Mouse (Mus musculus): ENCODE measurements around the gene Tbx19. TPM values are rescaled to one million over a fixed set of nuclear protein-coding genes. Genes with fewer than 3 reads are reported as not detected.

Gene Tbx19
- not detected in 2 replicates for polyA plus RNA-seq (2015; fragmentation: Nextera tagmentation; extraction: Ambion mirVana)

DNA sequence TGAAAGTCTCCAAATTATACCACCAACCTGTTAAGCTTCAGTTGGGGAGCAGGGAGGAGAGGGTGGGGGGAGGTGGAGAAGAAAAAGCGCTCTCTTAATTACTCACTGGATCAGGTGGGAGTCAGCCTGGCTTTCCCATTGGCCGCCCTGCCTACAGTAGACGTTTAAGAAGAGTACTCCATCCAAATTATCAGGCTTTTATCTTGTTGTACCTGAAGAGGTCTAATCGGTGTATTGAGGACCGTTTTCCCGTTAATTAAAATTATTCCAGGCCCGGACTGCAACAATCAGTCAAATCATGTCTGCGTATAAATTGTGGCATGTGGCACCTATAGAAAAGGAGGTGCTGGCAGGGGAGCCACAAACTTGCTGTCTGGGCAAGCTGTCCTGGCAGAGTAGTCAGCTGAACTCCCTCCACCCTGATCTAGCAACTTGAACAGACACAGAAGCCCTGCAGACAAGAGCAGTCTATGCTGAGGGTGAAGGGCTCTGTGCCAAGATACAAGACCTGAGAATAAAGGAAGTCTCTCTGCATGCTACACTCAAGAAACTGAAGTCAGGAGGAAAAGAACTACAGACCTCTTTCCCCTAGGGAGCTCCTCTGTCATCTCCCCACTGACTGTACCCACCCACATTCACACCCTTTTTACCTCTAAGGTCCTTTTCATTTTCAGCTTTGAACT, at the start of gene Tbx19:
TSS of gene Tbx19 (minus strand) at position 51 of the 683 bp plus-strand sequence.
- no peak for ATAC-seq (ENCODE audit: low FRiP score)
- H3K9ac ChIP-seq = no peak within 1 kb of the TSS
- H3K4me3 ChIP-seq = no peak within 1 kb of the TSS
- no peaks in the 10 kb centered on the region for H3K4me1 ChIP-seq (replicated peaks)
- no peaks in the 10 kb centered on the region for H3K27me3 ChIP-seq
- no peak within 1 kb of the TSS for H3K4me2 ChIP-seq
- H3K27ac ChIP-seq = no peak within 1 kb of the TSS
- H3K36me3 ChIP-seq = no peaks in the 10 kb centered on the region
- 85% methylated on average over 8 of the region's 8 CpGs for WGBS
- no peaks in the 10 kb centered on the region for H3K9me3 ChIP-seq

- 56% methylated on average over 2 of the region's 2 CpGs for WGBS
- Histone ChIP-seq H3K4me1 (replicated peaks) (no peaks in the 10 kb centered on the region), H3K9me3 (no peaks in the 10 kb centered on the region), H3K27me3 (no peaks in the 10 kb centered on the region), H3K36me3 (no peaks in the 10 kb centered on the region), H3K9ac (no peak overlapping the region), H3K27ac (no peak overlapping the region), H3K4me2 (no peak overlapping the region), H3K4me3 (no peak overlapping the region)
- no peak for ATAC-seq (ENCODE audit: low FRiP score)
These were observed 45.0 kb upstream of the Tbx19 start for GRCm38 (mm10) chr1:165205591-165205990.

DNA sequence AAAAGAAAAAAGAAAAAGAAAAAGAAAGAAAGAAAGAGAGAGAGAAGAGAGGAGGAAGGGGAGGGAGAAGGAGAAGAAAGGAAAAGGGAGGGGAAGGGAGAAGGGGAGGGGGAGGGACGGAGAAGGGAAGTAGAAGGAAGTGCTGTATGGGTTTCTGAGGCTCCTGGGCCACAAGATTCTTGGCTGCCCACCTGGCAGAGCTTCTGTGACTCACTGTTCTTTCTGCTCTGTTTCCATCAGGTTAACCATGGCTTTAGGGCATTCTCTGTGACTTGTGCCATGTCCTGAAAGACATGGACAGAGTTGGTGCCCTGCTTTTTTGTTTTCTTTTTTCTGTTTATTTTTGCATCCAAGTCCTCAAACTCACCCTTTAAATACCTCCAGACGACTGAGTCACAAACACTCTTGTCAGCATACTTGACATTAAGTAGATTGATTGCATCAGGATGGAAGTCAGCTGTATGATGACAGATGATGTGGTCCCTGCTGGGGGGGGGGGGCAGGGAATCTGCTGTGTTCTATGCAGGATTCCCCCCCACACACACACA, 43.0 kb upstream of the Tbx19 start:
- WGBS = 46% methylated on average over 2 of the region's 2 CpGs
- H3K9ac ChIP-seq = no peak overlapping the region
- ATAC-seq (ENCODE audit: low FRiP score) = no peak

DNA sequence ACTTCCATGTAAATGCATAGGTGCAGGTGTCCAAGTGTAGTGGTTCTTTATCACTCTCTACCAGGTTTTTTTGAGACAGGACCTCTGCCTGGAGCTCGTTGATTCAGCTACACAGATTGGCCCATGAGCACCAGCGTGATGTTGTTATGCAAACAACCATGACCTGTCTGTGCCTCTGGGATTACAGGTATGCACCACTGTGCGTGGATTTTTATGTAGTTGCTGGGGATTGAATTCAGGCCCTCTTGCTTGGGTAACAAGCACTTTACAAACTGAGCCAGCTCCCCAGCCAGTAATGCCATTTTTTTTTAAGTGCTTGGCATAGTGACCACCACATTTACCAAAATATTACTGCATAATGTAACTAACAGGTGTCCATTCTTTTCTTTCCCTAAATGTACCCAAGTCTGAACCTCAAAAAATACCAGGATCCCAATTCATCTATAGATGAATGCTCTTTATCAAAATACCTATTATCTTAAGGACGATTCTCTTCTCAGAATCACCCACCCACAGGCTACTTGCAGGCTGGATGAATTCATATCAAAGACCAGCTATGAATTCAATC, 41.0 kb upstream of the Tbx19 start:
- Histone ChIP-seq H3K27me3 (no peaks in the 10 kb centered on the region), H3K9me3 (no peaks in the 10 kb centered on the region), H3K36me3 (no peaks in the 10 kb centered on the region), H3K4me3 (no peak overlapping the region), H3K4me2 (no peak overlapping the region), H3K27ac (no peak overlapping the region), H3K4me1 (replicated peaks) (no peaks in the 10 kb centered on the region), H3K9ac (no peak overlapping the region)
- 86% methylated on average over 4 of the region's 4 CpGs for WGBS
- ATAC-seq (ENCODE audit: low FRiP score) = no peak

More for the DNA sequence above, 43.0 kb upstream of the Tbx19 start:
- Histone ChIP-seq H3K27ac (no peak overlapping the region), H3K4me3 (no peak overlapping the region), H3K4me1 (replicated peaks) (no peaks in the 10 kb centered on the region), H3K27me3 (no peaks in the 10 kb centered on the region), H3K4me2 (no peak overlapping the region), H3K36me3 (no peaks in the 10 kb centered on the region), H3K9me3 (no peaks in the 10 kb centered on the region)

GRCm38 (mm10) chr1:165200748-165201147, 40.2 kb upstream of the Tbx19 start:
- Histone ChIP-seq H3K27me3 (peaks cover under 1% of the 10 kb centered on the region; the same call in 1 of the 2 replicates), H3K4me2 (no peak overlapping the region), H3K9me3 (no peaks in the 10 kb centered on the region), H3K4me3 (no peak overlapping the region), H3K27ac (no peak overlapping the region), H3K4me1 (replicated peaks) (no peaks in the 10 kb centered on the region), H3K36me3 (no peaks in the 10 kb centered on the region), H3K9ac (no peak overlapping the region)
- 91% methylated on average over 8 of the region's 8 CpGs for WGBS
- ATAC-seq (ENCODE audit: low FRiP score) = no peak

GRCm38 (mm10) chr1:165199639-165200038, 39.1 kb upstream of the Tbx19 start:
- no peak for ATAC-seq (ENCODE audit: low FRiP score)
- no peak overlapping the region for H3K4me2 ChIP-seq
- H3K27ac ChIP-seq = no peak overlapping the region
- H3K4me1 ChIP-seq (replicated peaks) = peaks cover 7% of the 10 kb centered on the region; the same call in 1 of the 2 replicates
- 71% methylated on average over 3 of the region's 3 CpGs for WGBS
- no peaks in the 10 kb centered on the region for H3K9me3 ChIP-seq
- H3K9ac ChIP-seq = no peak overlapping the region
- H3K4me3 ChIP-seq = no peak overlapping the region
- H3K36me3 ChIP-seq = no peaks in the 10 kb centered on the region
- H3K27me3 ChIP-seq = peaks cover 12% of the 10 kb centered on the region

GRCm38 (mm10) chr1:165198951-165199350, 38.4 kb upstream of the Tbx19 start:
- WGBS = 64% methylated on average over 1 of the region's 1 CpGs
- H3K36me3 ChIP-seq = no peaks in the 10 kb centered on the region
- H3K27me3 ChIP-seq = peaks cover 18% of the 10 kb centered on the region
- H3K9me3 ChIP-seq = no peaks in the 10 kb centered on the region
- ATAC-seq (ENCODE audit: low FRiP score) = no peak
- H3K9ac ChIP-seq = no peak overlapping the region
- H3K4me1 ChIP-seq (replicated peaks) = peaks cover 11% of the 10 kb centered on the region
- no peak overlapping the region for H3K27ac ChIP-seq
- H3K4me2 ChIP-seq = no peak overlapping the region
- no peak overlapping the region for H3K4me3 ChIP-seq

GRCm38 (mm10) chr1:165197875-165198274, 37.3 kb upstream of the Tbx19 start:
- no peak overlapping the region for H3K4me2 ChIP-seq
- no peak for ATAC-seq (ENCODE audit: low FRiP score)
- peaks cover 29% of the 10 kb centered on the region for H3K27me3 ChIP-seq
- H3K4me3 ChIP-seq = no peak overlapping the region
- peaks cover 17% of the 10 kb centered on the region for H3K4me1 ChIP-seq (replicated peaks)
- no peak overlapping the region for H3K9ac ChIP-seq
- no peak overlapping the region for H3K27ac ChIP-seq
- 86% methylated on average over 3 of the region's 3 CpGs for WGBS
- no peaks in the 10 kb centered on the region for H3K36me3 ChIP-seq
- H3K9me3 ChIP-seq = no peaks in the 10 kb centered on the region

DNA sequence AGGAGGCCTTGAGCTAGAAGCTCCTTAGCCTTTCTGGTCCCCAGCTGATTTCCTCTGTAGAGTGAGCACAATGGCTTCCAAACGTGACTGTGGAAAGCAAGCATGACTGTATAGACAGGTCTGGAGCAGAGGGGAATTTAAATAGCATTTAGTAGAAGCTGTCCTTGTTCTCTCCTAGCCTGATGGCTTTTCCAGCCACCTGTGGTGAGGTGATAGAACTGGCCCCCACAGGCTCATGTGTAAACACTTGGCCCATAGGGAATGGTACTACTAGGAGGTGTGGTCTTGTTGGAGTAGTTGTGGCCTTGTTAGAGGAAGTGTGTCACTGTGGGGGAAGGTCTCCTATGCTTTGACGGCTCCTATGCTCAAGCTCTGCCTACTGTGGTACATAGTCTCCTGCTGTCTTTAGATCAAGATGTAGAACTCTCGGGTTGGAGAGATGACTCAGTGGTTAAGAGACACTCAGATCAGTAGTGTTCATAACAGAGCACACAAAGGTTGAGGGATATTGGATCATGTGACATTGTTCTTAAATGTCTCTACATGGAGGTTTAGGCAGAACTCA, 34.9 kb upstream of the Tbx19 start:
- Histone ChIP-seq H3K4me2 (no peak overlapping the region), H3K9ac (no peak overlapping the region), H3K4me1 (replicated peaks) (peaks cover 17% of the 10 kb centered on the region), H3K27me3 (peaks cover 31% of the 10 kb centered on the region), H3K27ac (no peak overlapping the region), H3K4me3 (no peak overlapping the region; the same call in 1 of the 2 replicates), H3K9me3 (no peaks in the 10 kb centered on the region), H3K36me3 (no peaks in the 10 kb centered on the region)
- ATAC-seq (ENCODE audit: low FRiP score) = no peak
- 75% methylated on average over 3 of the region's 3 CpGs for WGBS

DNA sequence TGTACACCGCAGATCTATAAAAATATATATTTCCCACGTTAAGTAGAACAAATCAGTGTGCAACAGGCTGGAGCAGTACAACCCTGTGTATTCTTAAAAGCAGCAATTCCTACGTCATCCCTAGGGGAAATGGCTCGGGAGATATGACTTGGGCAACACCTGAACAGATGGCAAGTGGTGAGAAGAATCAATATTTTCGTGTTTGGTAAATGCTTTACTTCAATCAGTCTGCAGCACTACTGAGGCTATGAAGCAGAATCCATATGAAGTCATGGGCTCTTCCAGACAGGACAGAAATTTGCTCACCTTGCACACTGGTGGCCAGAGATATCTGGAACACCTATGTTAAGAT, 34.1 kb upstream of the Tbx19 start:
- Histone ChIP-seq H3K9me3 (no peaks in the 10 kb centered on the region), H3K4me3 (peak overlapping the region; percentile 59), H3K27ac (no peak overlapping the region), H3K27me3 (peaks cover 31% of the 10 kb centered on the region), H3K36me3 (no peaks in the 10 kb centered on the region), H3K4me2 (peak overlapping the region; percentile 91), H3K9ac (peak overlapping the region; percentile 69), H3K4me1 (replicated peaks) (peaks cover 17% of the 10 kb centered on the region)
- WGBS = 21% methylated on average over 5 of the region's 5 CpGs
- peak; percentile 22; the same call in 1 of the 2 replicates for ATAC-seq (ENCODE audit: low FRiP score)

DNA sequence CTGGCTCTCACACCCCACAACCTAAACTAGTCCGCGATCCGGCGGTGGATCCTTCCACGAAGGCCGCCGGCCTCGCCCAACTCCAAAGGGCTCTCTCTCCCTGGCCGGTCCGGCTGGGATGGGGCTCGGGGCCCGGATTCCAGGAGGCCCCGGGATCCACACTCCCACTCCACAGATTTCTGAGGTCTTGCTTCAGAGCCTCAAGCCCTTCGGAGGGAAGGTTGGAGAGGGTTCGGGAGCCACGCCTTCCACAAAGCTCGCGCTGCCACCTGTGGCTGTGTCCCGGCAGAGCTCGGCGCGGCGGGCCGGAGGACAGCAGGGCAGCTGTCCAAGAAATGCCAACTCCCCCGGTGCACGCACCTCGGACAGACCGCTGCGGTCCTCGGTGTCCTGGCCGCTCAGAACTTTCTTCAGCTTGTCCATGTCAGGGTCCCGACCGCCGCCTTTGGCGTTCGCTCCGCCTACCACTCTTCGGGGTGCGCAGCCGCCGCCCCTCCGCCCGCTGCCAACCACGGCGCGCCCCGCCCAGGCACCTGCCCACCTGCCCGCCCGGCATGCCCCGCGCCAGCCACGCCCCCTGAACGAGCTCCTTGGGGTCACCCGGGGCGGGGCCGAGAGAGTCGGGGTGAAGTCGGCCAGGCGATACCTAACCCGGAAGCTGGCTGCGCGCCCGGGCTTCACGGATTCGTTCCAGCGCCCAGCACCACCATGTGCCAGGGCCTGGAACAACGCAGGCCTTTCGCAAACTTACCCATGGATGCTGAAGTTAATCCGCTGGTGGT, 33.5 kb upstream of the Tbx19 start, which contains the start of gene Sft2d2:
TSS of gene Sft2d2 (minus strand) at position 559 of the 782 bp plus-strand sequence.
- H3K4me1 ChIP-seq (replicated peaks) = peaks cover 17% of the 10 kb centered on the region
- WGBS = under 1% methylated on average over 69 of the region's 69 CpGs
- peak within 1 kb of the TSS; percentile 91 for H3K4me2 ChIP-seq
- H3K9me3 ChIP-seq = no peaks in the 10 kb centered on the region
- peak; percentile 93 for ATAC-seq (ENCODE audit: low FRiP score)
- H3K36me3 ChIP-seq = no peaks in the 10 kb centered on the region
- peaks cover 31% of the 10 kb centered on the region for H3K27me3 ChIP-seq
- 0 out of 2 replicates have a peak within 1 kb of the TSS, but pooled peaks have one; percentile 20 for H3K27ac ChIP-seq
- H3K4me3 ChIP-seq = peak within 1 kb of the TSS; percentile 59
- H3K9ac ChIP-seq = peak within 1 kb of the TSS; percentile 69

DNA sequence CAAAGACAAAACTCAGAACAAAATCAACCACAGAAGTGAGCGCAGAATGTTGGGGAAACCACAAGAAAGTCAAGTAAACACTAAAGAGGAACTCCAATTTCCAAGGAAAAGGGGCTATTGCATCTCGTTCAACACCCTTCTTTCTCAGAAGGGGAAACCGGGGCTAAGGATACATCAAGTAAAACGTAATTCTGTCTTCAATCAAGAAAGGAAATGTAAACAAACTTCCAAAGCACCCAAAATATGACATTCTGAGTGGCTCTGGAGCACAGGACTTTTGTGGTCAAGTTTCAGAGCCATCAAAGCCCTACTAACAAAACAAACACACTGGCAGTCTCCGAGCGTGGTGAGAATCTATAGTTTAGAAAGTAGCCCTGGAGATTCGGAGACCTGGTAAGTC, 32.9 kb upstream of the Tbx19 start:
- Histone ChIP-seq H3K36me3 (no peaks in the 10 kb centered on the region), H3K4me2 (peak overlapping the region; percentile 91), H3K4me3 (peak overlapping the region; percentile 59), H3K9ac (peak overlapping the region; percentile 69; the same call in 1 of the 2 replicates), H3K9me3 (no peaks in the 10 kb centered on the region), H3K27ac (0 out of 2 replicates have a peak overlapping the region, but pooled peaks have one; percentile 20), H3K27me3 (peaks cover 31% of the 10 kb centered on the region), H3K4me1 (replicated peaks) (peaks cover 17% of the 10 kb centered on the region)
- 22% methylated on average over 7 of the region's 7 CpGs for WGBS
- no peak for ATAC-seq (ENCODE audit: low FRiP score)
